Mouse (Mus musculus) hindbrain, embryonic 11.5 days (tissue): Measurements from ENCODE around the gene Gm5741. TPM values are rescaled to one million over a fixed set of nuclear protein-coding genes. Genes with fewer than 3 reads are reported as not detected.

Source experiments
- polyA plus RNA-seq: library from polyadenylated mRNA; unstranded; fragments of >200 nt; fragmentation: Nextera tagmentation; extraction: Ambion mirVana; gene quantifications from 2 replicates; pipeline ENCODE4 v1.2.1, GENCODE M21; 2014

The Gm5741 gene
- polyA plus RNA-seq, 1 experiment from 2014 or later, result not detected

Other genes starting within 250 kb of the Gm5741 start
- gene Dand5, start 245.2 kb downstream of the Gm5741 start, polyA plus RNA-seq, result 6.2 and 7.1 TPM in 2 replicates
- 36.0 and 37.2 TPM in 2 replicates for gene Gadd45gip1, start 236.5 kb downstream of the Gm5741 start, polyA plus RNA-seq
- 88.6 and 91.3 TPM in 2 replicates for gene Rad23a, start 227.3 kb downstream of the Gm5741 start, polyA plus RNA-seq
- gene Calr, start 221.0 kb downstream of the Gm5741 start, polyA plus RNA-seq, result 837 and 845 TPM in 2 replicates
- 89.6 and 91.4 TPM in 2 replicates for gene Farsa, start 211.0 kb downstream of the Gm5741 start, polyA plus RNA-seq
- 51.1 and 57.8 TPM in 2 replicates for gene Syce2, start 195.9 kb downstream of the Gm5741 start, polyA plus RNA-seq
- 29.2 and 30.5 TPM in 2 replicates for gene Gcdh, start 174.1 kb downstream of the Gm5741 start, polyA plus RNA-seq
- 12.0 and 14.8 TPM in 2 replicates for gene Klf1, start 166.1 kb downstream of the Gm5741 start, polyA plus RNA-seq
- gene Dnase2a, start 159.4 kb downstream of the Gm5741 start, polyA plus RNA-seq, result 5.8 and 6.4 TPM in 2 replicates
- gene Mast1, start 130.6 kb downstream of the Gm5741 start, polyA plus RNA-seq, result 10.2 and 11.4 TPM in 2 replicates
- gene Rtbdn, start 121.0 kb downstream of the Gm5741 start, polyA plus RNA-seq, result 0.14 TPM in 1 of 2 replicates, not detected in the other
- gene Gm49661, start 98.5 kb downstream of the Gm5741 start, polyA plus RNA-seq, result not detected in 2 replicates
- 1,367 and 1,409 TPM in 2 replicates for gene Prdx2, start 98.4 kb downstream of the Gm5741 start, polyA plus RNA-seq
- 98.5 and 104 TPM in 2 replicates for gene Rnaseh2a, start 98.2 kb downstream of the Gm5741 start, polyA plus RNA-seq
- gene Junb, start 89.3 kb downstream of the Gm5741 start, polyA plus RNA-seq, result 6.2 and 6.4 TPM in 2 replicates
- gene Hook2, start 77.4 kb downstream of the Gm5741 start, polyA plus RNA-seq, result 9.5 and 10.3 TPM in 2 replicates
- gene Best2, start 53.5 kb downstream of the Gm5741 start, polyA plus RNA-seq, result not detected in 2 replicates
- 134 TPM in 2 replicates for gene Asna1, start 42.7 kb downstream of the Gm5741 start, polyA plus RNA-seq
- 180 and 186 TPM in 2 replicates for gene Trir, start 41.2 kb downstream of the Gm5741 start, polyA plus RNA-seq
- 18.8 and 24.6 TPM in 2 replicates for gene Tnpo2, start 31.1 kb downstream of the Gm5741 start, polyA plus RNA-seq
- gene Fbxw9, start 7.9 kb downstream of the Gm5741 start, polyA plus RNA-seq, result 27.2 and 27.4 TPM in 2 replicates
- 66.4 and 67.8 TPM in 2 replicates for gene Dhps, start 3.8 kb upstream of the Gm5741 start, polyA plus RNA-seq
- gene Wdr83os, start 12.8 kb upstream of the Gm5741 start, polyA plus RNA-seq, result 116 and 123 TPM in 2 replicates
- gene Wdr83, start 13.3 kb upstream of the Gm5741 start, polyA plus RNA-seq, result 52.6 and 55.9 TPM in 2 replicates
- 16.7 and 16.9 TPM in 2 replicates for gene Man2b1, start 15.3 kb upstream of the Gm5741 start, polyA plus RNA-seq
- 1.0 and 1.2 TPM in 2 replicates for gene Zfp791, start 55.1 kb upstream of the Gm5741 start, polyA plus RNA-seq
- not detected in 2 replicates for gene Cks1brt, start 83.9 kb upstream of the Gm5741 start, polyA plus RNA-seq
- gene Olfr371, start 158.0 kb upstream of the Gm5741 start, polyA plus RNA-seq, result not detected in 2 replicates
- gene Orc6, start 231.7 kb upstream of the Gm5741 start, polyA plus RNA-seq, result 125 and 127 TPM in 2 replicates
- gene Vps35, start 231.8 kb upstream of the Gm5741 start, polyA plus RNA-seq, result 174 and 194 TPM in 2 replicates